Mouse (Mus musculus): ENCODE results near the gene Pik3c2g. TPM values are rescaled to one million over a fixed set of nuclear protein-coding genes. Genes with fewer than 3 reads are reported as not detected.
"Not testable (repeated sequence)": the region's sequence is repeated elsewhere in the genome, so short reads cannot be mapped to it uniquely, and the experiment has no call there.

The Pik3c2g gene
- total RNA-seq, 2 experiments from 2014 or later, result 43.7 TPM; not detected in 1

DNA sequence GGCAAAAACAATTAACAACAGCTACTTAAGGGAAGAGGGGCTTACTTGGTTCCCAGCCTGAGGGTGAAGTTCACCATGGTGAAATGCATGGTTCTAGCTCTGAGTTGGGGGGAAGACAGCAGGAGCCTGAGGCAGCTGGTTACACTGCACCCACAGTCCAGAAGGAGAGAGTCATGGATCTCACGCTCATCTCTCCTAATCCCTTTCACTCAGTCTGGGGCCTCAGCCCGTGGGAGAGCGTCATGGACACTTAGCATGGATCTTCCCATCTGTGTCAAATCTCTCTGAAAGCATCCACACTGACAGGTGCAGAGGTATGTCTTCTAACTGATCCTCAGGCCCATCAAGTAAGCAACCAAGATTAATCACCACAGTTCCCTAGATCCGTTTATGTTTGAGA lies 320.1 kb downstream of the Pik3c2g start:
- no peak for DNase-seq (ENCODE audit: low spot score in 2 of 2)

DNA sequence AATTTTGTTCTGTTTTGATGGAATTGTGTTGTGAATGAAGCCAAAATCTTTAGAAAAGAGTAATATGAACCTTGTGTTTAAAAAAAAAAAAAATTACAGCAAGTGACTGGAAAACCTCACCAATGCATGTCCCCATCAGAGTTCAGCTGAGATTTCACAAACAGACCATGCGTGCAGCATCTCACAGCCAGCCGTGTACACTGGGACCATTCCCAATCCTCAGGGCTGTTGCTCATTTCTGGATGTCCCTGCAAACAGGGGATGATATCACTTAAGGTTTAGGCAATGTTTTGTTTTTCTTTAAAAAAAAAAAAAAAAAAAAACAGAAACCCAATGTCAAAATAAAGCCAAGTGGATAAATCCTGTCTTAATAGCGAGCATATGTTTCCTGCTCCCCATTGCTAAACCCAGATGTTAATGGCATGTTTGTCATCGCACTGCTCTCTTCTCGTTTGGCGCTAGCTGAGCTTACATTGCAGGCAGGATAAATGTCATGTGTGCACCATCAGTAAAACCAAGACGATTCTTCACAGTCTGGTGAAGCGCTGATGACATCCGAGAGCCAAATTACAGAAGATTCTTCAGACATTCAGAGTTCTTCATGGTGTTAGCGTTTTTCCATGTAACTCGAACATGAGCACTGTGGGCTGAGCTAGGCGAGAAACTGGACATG lies 322.1 kb downstream of the Pik3c2g start:
- DNase-seq (ENCODE audit: low spot score in 2 of 2), result no peak

DNA sequence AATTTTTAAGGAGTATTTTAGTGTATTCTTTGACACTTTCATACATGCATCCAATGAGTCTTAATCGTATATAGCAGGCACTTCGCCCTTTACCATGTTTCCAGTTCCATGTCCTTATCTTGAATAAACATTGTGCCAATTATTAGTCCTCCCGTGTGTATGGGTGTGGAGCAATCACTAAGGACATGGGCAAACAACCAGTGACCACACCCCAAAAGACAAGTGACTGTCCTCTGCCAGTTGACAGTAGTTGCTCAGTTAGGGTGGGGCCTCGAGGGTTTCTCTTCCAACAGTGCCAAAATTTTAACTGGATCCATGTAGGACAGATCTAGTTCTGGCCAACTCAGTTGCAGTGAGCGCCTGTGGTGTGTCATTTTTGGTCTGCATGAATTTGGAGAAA lies 341.7 kb downstream of the Pik3c2g start:
- DNase-seq (ENCODE audit: low spot score in 2 of 2), result no peak

DNA sequence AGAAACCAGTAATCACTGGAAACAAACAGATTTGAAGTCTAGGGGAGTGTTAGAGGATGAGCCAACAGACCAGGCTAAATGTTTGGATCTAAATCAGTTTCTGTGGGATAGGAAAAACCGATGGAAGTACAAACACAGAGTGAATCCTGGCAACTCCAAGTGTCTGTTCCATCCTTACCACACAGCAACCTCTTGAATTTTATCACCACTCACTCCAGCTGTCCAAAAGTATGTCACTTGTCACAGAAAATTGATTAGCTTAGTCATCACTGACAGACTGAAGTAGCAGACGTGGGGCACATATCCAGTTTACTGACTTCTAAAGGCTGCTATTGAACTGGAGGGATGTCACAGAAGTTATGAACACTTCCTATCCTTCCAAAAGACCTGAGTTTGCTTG lies 347.8 kb downstream of the Pik3c2g start:
- no peak for DNase-seq (ENCODE audit: low spot score in 2 of 2)

DNA sequence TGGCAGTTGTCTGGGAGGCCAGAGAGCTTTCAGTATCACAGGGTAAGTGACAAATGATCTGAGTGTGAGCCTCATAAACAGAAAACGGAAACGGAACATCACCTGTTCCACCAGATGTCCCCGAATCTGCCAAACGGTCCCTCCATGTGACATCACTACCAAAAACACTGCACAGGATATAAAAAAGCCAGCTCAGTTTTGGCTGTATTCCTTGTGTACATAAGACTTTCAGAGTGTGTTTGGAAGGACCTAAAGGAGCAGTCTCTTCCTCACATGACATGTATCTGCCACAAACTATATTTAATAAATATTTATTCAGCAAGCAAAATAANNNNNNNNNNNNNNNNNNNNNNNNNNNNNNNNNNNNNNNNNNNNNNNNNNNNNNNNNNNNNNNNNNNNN lies 350.6 kb downstream of the Pik3c2g start:
- not testable (repeated sequence) for DNase-seq (ENCODE audit: low spot score in 2 of 2)

DNA sequence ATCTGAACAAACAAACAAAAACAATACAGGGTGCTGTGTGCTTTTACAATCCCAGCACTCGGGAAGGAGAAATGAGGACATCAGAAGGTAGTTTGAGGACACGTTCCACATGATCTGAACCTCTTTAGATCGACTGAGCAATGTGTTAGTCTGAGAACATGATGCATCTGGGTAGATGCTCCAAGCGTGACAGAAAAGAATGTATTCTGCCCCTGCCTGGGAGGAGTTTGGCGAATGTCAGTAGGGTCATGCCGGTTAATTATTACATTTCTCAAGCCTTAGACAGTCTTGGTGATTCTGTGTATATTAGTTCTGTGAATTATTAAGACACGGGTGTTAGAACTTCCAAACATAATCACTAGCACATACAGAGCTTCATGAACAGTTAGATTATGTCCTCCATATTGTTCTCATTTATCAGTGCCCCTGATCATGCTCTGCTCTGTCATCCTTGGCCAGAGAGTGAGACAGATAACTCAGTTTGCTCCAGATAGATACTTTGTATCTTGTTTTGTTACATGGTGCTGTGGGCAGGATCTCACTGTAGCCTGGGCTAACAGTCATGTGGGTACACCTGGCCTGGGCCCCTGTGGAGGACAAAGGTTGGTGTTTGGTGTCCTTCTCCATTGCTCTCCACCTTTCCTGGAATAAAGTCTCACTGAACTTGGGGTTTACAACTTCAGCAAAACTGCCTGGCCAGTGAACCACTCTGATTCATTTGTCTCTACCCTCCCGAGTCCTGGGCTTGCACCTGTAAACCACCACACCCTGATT lies 360.3 kb downstream of the Pik3c2g start:
- DNase-seq (ENCODE audit: low spot score in 2 of 2), result no peak

DNA sequence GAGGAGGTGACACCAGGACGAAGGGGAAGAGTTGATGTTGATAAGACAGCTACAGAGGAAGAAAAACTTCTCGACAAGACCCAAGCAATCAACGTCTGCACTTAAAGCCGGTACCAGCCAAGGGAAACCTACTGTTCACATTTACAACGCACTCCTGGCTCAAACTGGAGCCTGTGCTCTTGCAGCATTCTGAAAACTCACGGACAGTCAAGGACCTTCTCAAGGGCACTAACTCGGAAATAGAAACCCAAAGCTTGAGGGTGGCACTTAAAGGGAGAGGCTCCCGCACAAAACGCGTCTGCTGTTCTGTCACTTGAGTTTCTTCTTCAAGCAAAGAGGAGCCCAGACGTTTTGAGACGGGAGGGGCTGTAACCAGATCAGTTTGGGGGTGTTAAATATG lies 366.6 kb downstream of the Pik3c2g start:
- peak in 1 of 2 experiments; percentile 22 for DNase-seq (ENCODE audit: low spot score in 2 of 2)

DNA sequence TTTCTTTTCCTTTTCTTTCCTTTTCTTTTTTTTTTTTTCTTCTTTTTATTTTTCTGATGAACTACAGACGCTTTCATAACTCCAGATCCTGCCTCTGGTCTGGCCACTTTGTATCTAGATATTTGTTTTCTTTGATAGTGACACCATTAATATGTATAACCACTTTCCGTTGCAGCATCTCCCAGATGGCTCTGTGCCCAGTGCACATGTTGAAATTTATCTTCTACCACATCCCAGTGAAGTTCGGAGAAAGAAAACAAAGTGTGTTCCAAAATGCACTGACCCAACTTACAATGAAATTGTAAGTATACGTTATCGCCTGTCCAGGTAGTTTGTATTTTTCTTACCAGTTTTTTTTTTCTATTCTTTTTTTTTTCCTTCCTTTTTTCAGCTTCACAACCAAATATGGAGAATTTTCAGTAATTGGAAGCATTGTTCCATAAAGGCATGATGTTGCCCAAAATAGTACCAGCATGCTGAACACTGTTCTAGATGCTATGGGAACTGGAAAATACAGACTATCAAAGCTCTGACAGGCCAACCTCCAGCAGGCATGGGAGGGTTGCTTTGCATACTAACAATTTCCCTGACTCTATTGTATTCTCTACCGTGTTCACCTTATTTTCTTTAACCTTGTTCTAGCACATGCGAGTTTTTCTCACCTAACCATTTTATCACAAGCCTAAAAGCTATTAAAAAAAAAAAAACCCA lies 370.7 kb downstream of the Pik3c2g start:
- no peak for DNase-seq (ENCODE audit: low spot score in 2 of 2)

DNA sequence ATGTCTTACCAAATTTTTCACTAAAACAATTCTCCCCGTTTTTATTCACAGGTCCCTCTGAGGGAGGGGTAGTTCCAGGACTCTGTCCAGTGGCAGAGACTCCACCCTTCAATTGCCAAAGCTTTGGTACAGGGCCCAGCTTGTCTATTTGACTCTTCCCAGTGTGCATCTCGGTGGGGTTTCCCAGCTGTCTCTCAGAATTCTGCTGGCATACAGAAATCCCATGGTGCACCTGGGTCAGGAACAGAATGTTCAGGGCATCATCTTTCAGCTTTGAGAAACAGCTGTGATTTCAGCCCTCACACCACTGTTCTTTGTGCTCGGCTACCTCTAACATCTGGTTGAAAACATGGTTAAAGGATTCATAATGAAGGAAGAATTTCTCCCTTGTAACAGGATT lies 376.8 kb downstream of the Pik3c2g start:
- DNase-seq (ENCODE audit: low spot score in 2 of 2), result no peak

DNA sequence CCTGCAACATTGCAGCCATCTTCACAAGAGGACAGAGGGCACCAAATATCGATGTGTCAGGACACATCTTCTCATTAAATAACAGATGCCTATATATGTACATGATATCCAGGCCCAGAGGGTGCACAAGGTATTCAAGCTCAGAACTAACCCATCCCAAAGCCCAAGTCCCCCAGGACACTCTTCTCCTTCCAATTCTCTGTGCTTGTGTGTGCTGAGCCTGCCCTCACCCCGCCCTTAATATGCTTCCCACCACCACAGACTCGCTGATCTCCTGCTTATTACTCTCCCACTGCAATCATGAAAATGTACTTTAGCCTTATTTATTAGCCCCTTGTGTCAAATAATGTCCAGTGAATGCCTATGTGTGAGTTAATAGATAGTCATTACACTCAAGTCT lies 377.9 kb downstream of the Pik3c2g start:
- no peak for DNase-seq (ENCODE audit: low spot score in 2 of 2)

DNA sequence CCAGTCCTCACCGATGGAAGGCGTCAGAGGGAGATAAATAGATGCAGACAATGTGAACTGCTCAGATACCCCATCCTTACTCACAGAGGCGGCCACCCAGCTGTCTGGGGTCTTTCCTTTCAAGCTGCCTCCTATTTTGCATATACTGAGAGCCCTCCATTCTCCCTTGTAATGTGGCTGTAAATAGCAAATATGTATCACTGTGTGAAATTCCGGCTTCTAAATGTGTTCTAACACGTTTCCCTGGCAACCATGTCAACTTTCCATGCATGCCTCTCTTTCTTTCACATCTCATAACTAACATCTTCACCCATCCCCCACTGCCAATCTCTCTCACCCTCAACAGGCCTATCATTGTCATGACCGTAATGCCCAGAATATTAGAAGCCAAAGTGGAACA lies 379.7 kb downstream of the Pik3c2g start:
- no peak for DNase-seq (ENCODE audit: low spot score in 2 of 2)

DNA sequence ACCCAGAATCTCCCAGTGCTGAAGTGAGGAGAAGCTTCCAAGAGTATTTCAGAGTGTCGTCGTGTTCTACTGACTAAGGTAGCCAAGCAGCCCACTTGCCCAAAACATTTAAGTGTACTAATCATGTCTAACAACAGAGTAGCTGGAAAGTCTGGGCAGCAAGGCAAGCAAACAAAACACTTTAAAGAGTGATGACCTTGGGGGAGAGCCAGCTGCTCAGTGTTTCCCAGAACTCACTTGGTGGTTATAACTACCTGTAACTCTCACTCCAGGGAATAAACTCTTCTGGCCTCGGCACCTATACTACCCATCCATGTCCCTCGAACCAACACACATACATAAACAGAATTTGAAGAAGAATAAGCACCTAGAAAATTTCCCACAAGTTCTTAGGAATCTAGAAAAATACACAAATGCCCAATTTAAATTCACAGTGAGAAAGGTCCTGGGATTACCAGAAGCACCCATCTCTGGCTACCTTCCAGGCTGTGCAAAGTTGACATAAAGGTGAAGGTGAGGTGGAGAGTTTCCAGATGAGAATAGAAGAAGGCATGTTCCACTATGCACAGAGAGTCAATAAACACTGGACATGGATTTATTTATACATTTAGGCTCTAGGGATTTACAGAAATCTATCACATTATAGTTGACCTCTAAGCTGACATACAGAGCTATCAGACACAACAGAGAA lies 384.7 kb downstream of the Pik3c2g start:
- no peak for DNase-seq (ENCODE audit: low spot score in 2 of 2)

DNA sequence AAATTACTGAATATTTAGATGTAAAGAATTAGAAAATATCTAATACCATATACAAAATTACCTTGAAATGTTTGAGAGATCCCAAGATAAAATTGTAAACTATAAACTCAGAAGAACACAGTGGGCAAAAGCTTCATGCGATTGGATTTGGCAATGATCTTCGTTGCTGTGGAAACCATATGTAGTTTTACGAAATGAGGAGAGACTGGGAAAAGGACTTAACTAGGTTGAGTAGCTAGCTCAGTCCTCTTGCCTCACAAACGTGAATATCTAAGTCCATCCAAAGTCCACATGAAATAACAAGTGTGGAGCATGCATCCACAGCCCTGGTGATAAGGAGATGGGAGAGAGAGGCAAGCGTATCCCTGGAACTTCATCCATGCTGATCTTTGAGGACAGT lies 387.6 kb downstream of the Pik3c2g start:
- no peak for DNase-seq (ENCODE audit: low spot score in 2 of 2)

DNA sequence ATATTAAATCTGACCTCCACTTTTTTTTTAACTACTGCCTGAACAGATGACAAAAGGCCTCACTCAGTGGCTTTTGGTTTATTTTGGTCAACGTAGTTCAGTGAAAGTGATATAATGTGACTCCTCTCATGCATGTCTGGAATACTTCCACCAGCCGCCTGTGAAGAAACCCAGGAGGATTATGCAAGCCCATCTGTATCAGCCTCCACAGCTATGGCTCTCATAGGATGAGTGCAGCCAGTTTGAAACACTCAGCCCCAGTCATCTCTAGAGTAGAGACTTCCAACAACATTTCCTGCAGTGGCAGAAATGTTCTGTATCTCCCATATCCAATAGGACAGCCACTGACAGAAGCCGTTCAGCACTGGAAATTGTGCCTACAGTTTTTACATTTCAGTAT lies 391.1 kb downstream of the Pik3c2g start:
- DNase-seq (ENCODE audit: low spot score in 2 of 2), result no peak

DNA sequence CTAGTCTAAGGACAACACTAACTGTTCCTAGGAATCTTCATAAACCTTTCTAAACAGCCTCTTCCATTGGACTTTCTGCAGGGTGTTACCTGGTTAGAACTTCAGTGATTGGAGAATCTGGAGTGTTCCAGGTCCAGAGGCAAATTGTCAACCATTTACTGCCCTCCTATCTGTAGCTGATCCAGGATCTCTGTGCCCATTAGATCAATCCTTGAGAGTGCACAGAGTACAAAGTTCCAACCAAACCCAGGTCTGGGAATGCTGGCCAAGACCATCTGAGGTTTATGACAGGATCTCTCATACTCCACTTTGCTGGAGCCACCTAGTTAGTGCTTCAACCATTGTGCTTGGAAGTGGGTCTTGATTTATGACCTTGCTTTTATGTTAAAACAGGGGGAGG lies 394.0 kb downstream of the Pik3c2g start:
- DNase-seq (ENCODE audit: low spot score in 2 of 2), result no peak

DNA sequence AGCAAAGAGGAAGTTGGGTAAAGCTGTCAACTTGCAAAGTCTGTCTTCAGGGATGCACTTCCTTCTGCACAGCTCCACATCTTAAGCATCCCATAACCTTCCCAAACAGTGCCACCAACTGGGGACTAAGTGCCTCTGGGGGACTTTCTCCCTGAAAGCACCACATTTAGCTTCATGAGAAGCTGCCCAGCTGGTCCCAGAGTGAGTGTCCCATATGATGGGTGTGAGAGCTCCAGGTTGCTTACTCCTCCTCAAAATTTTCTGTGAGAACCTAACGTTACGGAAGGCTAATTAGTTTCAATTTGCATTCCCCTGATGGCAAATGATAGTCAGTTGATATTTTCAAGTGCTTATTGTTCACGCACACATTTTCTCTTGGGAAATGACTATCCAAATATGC lies 397.0 kb downstream of the Pik3c2g start:
- no peak for DNase-seq (ENCODE audit: low spot score in 2 of 2)

DNA sequence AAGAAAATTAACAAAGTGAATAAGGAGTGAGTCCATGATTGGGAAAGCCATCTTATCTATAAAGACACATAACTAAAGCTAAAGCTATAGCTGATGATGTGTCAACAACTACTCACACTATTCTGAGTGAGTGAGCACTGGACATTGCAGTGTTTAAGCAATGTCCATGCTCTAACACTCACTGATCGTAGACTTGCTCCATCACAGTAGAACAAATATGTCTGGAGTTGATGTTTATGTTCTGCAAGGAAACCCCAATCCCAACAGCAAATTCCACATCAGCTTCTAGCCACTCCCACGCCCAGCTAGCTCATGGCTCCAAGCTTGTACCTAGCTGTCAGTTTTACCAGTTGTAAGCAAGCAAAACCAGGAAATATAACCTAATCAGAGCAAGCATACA lies 399.5 kb downstream of the Pik3c2g start:
- DNase-seq (ENCODE audit: low spot score in 2 of 2), result no peak

DNA sequence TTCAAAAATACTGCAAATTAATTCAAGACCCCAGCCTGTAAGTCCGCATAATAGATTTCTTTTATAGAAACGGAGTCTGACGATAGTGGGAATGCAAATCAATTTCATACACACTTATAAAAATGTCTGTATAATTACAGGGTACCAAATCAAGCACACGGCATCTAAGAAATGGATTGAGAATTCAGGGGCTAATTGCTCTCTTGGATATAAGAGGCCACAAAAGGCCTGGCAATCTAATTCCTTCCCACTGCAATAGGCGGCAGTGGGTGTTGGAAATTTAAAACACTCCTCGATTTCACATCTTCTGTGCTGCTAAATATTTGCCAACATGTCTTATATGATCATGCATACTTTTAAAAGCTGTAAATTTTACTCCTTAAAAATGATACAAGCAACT lies 402.1 kb downstream of the Pik3c2g start:
- DNase-seq (ENCODE audit: low spot score in 2 of 2), result no peak

DNA sequence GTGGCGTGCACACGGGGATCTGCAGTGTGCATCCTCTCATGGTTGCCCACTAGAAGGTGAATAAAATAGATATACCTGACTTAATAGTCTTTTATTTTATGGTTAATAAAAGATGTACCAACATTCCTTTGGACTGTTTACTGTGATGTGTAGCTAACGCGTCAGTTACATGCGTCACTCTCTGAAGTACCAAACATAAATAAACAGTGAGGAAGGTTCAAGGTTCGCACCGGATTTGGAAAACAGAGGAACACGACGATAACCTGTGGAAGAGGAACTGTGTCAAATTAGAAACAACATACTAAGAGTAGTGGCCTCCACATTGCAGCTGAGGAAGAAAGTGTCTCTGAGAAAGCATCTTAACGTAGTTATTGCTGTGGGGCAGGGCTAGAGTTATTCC lies 402.6 kb downstream of the Pik3c2g start:
- no peak for DNase-seq (ENCODE audit: low spot score in 2 of 2)

DNA sequence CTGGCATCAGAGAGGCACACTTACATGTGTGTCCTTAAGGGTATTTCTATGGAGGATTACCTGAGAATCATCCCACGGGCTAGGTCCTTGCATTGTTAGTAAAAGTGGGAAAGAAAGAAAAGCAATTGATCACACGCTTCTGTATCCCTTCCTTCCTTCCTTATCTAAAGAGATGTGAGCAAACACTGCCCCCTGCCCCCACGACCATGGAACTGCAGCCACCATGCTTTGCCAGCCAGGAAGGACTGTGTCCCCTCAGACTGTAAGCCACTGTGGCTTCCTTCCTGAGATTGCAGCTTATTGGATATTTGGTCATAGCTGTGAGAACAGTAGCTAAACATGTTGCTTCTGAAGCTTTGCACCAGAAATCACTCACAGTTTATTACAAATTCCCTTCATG lies 418.2 kb downstream of the Pik3c2g start:
- no peak for DNase-seq (ENCODE audit: low spot score in 2 of 2)
